Comparison of ENCODE assay signal across 28 mouse cellular contexts in the genomic region with DNA sequence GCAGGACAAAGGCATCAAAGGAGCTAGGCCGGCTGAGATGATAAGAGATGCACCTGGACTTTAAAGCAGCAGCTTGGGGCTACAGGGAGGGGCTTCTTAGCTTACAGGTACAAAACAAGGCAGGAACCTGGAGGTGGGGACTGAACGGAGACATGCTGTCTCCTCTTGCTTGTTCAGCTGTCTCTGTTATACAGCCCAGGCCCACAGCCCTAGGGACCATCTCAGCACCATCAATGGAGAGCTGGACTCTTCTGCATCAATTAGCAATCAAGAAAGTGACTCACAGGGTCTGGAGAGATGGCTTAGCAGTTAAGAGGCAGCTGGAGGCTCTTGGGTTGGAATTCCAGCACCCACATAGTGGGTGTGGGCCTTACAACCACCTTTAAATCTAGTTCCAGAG.
"Had no signal": no experiment of that assay in that cellular context is flagged by ENCODE, and none has a peak within 500 bp of the region (broad histone marks: within the 10 kb centered on the region; RNA-seq: fewer than 3 reads in every experiment).

No protein-coding gene starts in this region.

- H3K27me3 ChIP-seq: heart, embryonic 13.5 days; heart, embryonic 15.5 days; hindbrain, embryonic 13.5 days; hindbrain, embryonic 15.5 days; intestine, embryonic 15.5 days; kidney, embryonic 15.5 days; limb, embryonic 12.5 days; liver, embryonic 13.5 days; liver, embryonic 15.5 days had no signal

- H3K9me3 ChIP-seq: heart, embryonic 13.5 days; heart, embryonic 15.5 days; hindbrain, embryonic 13.5 days; hindbrain, embryonic 15.5 days; intestine, embryonic 15.5 days; kidney, embryonic 15.5 days; limb, embryonic 10.5 days; limb, embryonic 12.5 days; liver, embryonic 13.5 days; liver, embryonic 15.5 days had no signal

- H3K4me3 ChIP-seq: heart, adult 2 months; heart, embryonic 13.5 days; heart, embryonic 15.5 days; hindbrain, embryonic 13.5 days; hindbrain, embryonic 15.5 days; intestine, embryonic 15.5 days; kidney, embryonic 15.5 days; layer of hippocampus, adult 2 months; left cerebral cortex, adult 2 months; limb, embryonic 10.5 days; limb, embryonic 12.5 days; liver, embryonic 13.5 days; liver, embryonic 15.5 days had no signal

- H3K27ac ChIP-seq: heart, adult 2 months; heart, embryonic 13.5 days; heart, embryonic 15.5 days; hindbrain, embryonic 13.5 days; hindbrain, embryonic 15.5 days; intestine, embryonic 15.5 days; kidney, embryonic 15.5 days; layer of hippocampus, adult 2 months; left cerebral cortex, adult 2 months; limb, embryonic 10.5 days; limb, embryonic 12.5 days; liver, embryonic 13.5 days; liver, embryonic 15.5 days had no signal

- H3K4me1 ChIP-seq: heart, embryonic 13.5 days; heart, embryonic 15.5 days; hindbrain, embryonic 13.5 days; hindbrain, embryonic 15.5 days; intestine, embryonic 15.5 days; kidney, embryonic 15.5 days; limb, embryonic 10.5 days; limb, embryonic 12.5 days; liver, embryonic 13.5 days; liver, embryonic 15.5 days had no signal

- H3K4me2 ChIP-seq: heart, embryonic 11.5 days; heart, embryonic 13.5 days; heart, embryonic 15.5 days; hindbrain, embryonic 13.5 days; hindbrain, embryonic 15.5 days; intestine, embryonic 15.5 days; kidney, embryonic 15.5 days; limb, embryonic 12.5 days; liver, embryonic 11.5 days; liver, embryonic 13.5 days; liver, embryonic 15.5 days had no signal

- ATAC-seq: inflammation-experienced regulatory T-cells, adult 6 months; intestine, embryonic 15.5 days; intestine, postnatal 0 days; liver, postnatal 0 days had no signal

- H3K9ac ChIP-seq: heart, embryonic 13.5 days; heart, embryonic 15.5 days; hindbrain, embryonic 13.5 days; hindbrain, embryonic 15.5 days; intestine, embryonic 15.5 days; kidney, embryonic 15.5 days; limb, embryonic 12.5 days; liver, embryonic 13.5 days; liver, embryonic 15.5 days; liver, postnatal 0 days had no signal

- H3K36me3 ChIP-seq: heart, embryonic 13.5 days; heart, embryonic 15.5 days; hindbrain, embryonic 13.5 days; hindbrain, embryonic 15.5 days; intestine, embryonic 15.5 days; kidney, embryonic 15.5 days; limb, embryonic 10.5 days; limb, embryonic 12.5 days; liver, embryonic 13.5 days; liver, embryonic 15.5 days had no signal

- DNase-seq: gastrocnemius, postnatal 14 days; gastrocnemius, postnatal 36 days; heart, adult 2 months; heart, postnatal 14 days; heart, postnatal 36 days; kidney, adult 18-20 months; kidney, adult 8-10 months; kidney, postnatal 10 days; kidney, postnatal 25 days; kidney, postnatal 4 days; liver; liver, embryonic 13.5 days; liver, postnatal 0 days had no signal
